Mouse (Mus musculus) splenic B cell, adult 2 months (primary cell): ENCODE data around the gene Tmprss3.
A peak's percentile ranks its signal among the peaks of the same experiment; 100 is the strongest.

Experiments used
- DNase-seq: peaks from one replicate; pipeline ENCODE4 v3.0.0-alpha.2; 2011; ENCODE audit warnings: low read depth, low spot score
- H3K27me3 ChIP-seq: 2 replicates; pipeline ENCODE4 v1.6.1; 2012; ENCODE audit warnings: mild to moderate bottlenecking, low read length, moderate library complexity, mixed read lengths; ENCODE audit not compliant: control insufficient read depth, poor library complexity, insufficient read depth, severe bottlenecking
- H3K36me3 ChIP-seq: 2 replicates; pipeline ENCODE4 v1.6.1; 2012; ENCODE audit warnings: mild to moderate bottlenecking, low read length, moderate library complexity, mixed read lengths; ENCODE audit not compliant: control insufficient read depth, poor library complexity, insufficient read depth, severe bottlenecking

The Tmprss3 gene

DNA sequence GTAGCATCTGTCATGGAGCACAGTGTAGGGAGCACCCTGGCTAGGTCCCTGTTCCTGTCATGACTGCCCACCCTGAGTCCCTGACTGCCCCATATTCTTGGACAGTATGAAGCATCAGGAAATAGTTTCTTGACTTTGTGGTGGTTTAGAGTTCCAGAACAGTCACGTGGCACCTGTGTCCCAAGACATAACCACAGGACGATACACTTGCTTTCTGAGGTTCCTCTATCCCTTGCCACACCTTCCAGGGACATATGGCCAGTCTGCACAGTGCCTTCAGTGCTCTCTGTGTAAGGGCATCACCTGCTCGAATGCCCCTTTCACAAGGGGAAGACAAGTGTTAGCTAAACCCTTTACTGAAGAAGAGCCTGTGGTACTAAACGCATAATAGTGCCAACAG lies 17.3 kb downstream of the Tmprss3 start:
- H3K27me3 ChIP-seq, result no peaks in the 10 kb centered on the region
- no peaks in the 10 kb centered on the region for H3K36me3 ChIP-seq
- DNase-seq, result no peak

DNA sequence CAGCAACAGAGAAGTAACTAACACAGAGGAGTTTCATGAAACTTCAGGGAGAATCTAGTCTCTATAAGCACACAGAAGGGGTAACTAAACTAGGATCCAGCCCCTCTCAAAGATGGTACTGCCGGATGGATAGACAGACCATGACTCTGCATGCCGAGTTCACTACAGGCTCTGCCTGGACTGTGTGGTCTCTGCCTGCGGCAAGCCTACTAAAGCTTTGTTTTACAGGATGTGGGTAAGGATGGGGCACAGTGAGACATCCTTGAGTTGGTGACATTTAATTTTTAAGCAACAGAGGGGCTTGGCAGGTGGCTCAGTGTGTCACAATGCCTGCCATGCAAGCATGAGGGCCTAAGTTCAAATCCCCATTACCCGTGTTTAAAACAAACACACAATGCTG lies 22.5 kb downstream of the Tmprss3 start:
- no peak for DNase-seq
- Histone ChIP-seq H3K36me3 (no peaks in the 10 kb centered on the region), H3K27me3 (no peaks in the 10 kb centered on the region)

DNA sequence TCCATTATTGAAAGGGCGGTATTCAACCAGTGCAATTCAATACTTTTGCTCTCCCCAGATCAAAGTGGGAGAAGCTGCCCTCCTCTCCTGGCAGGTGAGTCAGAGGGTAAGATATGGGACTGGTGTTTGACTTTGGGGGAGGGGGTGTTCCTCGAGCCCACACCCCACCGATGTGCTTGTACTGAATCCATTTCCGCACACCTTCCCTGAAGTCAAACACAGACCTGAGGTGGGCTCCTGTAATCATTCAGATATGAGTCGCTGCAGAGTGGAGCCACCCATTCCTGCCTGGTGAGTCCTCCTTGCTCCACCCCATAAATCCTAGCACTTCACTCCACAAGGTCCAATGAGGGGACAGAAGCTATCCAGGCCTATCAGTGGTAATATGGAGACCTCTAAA lies 29.0 kb downstream of the Tmprss3 start:
- H3K36me3 ChIP-seq, result no peaks in the 10 kb centered on the region
- DNase-seq, result no peak
- H3K27me3 ChIP-seq, result no peaks in the 10 kb centered on the region

DNA sequence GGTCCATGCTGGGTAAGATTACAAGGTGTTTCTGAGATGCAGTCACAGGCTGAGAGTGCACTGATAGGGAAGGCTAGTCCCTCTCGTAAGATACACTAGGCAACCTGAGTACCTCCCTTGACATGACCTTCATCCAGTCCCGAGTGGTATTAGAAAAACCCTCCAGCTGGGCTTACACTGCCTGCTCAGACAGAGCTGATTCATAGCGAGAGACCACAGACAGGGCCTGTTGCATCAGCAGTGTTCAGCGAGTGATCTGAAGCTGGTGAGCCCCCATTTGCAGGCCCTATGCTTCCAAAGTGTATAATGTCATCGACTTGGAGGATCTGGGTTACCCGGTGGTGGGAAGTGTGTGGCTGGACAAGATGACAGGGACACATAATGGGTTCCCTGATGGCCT lies 33.6 kb downstream of the Tmprss3 start, which contains the start of gene Tff1:
Tff1 (minus strand) TSS at position 151 of the 400 bp plus-strand sequence.
- no peaks in the 10 kb centered on the region for H3K27me3 ChIP-seq
- H3K36me3 ChIP-seq, result no peaks in the 10 kb centered on the region
- no peak for DNase-seq

DNA sequence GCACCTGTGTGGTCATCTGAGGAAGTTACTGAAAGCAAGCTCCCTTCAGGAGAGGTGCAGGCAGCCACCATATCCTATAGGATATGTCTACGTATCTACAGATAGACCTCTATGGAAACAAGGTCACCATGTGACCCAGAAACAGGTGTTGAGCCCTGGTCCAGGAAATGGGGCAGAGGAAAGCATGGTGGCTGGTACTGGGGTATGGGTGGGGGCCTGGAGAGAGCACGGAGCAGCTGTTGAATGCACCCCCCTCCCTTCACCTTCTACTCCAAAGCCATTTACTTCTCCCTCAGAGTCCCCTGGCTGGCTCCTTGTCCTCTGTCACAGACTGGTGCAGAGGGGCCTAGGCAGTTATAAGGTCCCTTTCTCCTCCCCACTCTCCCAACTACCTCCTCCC lies 35.0 kb downstream of the Tmprss3 start:
- DNase-seq, result no peak
- Histone ChIP-seq H3K36me3 (no peaks in the 10 kb centered on the region), H3K27me3 (no peaks in the 10 kb centered on the region)

DNA sequence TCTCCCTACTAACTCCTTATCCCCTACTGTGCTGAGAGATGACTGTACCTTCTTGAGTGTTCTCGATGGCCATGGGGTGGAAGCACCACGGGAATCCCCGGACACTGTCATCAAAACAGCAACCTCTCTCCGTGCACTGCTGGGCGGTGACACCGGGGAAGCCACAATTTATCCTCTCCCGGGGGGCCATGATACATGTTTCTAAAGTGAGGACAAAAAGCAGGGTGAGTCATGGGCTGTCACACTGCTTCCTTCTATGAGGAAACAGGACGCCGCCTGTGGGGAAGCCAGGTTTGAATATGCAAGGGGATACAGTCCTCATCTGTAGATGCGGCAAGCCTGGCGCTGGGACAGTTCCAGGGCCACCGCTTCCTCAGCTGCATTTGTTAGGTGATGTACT lies 36.2 kb downstream of the Tmprss3 start:
- no peaks in the 10 kb centered on the region for H3K27me3 ChIP-seq
- DNase-seq, result no peak
- H3K36me3 ChIP-seq, result no peaks in the 10 kb centered on the region

DNA sequence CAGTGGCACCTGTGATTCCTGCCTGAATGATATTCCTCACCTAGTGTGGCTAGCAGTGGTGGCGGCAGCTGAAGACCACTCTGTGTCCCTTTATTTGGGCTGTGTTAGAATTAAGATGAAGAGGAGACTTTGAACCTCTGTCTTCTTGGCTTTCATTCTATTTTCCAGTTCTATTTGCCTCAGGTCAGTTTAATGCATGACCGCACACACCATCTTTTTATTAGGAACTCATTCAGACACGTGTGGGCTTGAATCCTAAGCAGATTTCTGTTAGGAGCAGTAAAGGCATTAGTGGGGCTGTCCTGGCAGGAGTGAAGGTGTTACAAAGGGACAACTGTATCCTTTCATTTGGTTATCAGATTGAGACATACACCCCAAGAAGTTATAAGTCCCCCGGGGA lies 38.5 kb downstream of the Tmprss3 start:
- Histone ChIP-seq H3K36me3 (no peaks in the 10 kb centered on the region), H3K27me3 (no peaks in the 10 kb centered on the region)
- no peak for DNase-seq

DNA sequence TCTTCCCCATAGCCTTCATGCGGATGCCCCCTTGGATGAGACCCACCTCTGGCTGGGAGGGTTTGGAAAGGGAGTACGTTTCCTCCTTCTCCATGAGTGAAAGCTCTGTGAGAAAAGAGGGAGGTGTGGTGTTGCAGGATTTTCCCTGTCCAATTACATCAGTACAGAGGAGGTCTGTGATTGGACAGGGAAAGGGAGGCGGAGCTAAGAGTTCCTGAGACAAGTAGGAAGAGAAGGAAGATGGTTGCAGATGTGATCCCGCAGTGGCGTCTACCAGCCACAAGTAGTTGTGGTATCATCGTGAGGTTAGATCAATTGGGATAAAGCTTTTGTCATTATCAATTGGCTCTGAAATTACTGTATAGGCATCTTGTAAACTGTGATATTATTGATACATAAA lies 40.9 kb downstream of the Tmprss3 start:
- no peak for DNase-seq
- no peaks in the 10 kb centered on the region for H3K27me3 ChIP-seq
- H3K36me3 ChIP-seq, result no peaks in the 10 kb centered on the region

DNA sequence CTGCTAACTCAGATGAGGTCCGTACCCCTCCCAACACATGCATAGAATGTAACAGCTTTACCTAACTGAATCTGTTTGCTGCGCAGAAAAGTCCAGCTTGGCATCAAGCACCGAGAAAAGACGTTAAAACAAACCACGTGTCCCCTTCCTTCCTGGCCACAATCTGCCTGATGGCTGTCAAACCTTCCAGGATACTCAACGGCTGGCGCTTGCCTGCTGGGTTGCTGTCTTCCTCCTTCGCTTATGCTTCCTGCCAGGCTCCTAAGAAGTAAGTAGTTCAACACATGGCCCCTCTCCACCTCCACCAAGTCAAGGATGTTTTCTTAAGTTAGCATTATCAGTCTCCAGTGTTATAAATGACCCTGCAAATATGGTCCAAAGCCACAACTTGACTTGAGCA lies 45.0 kb downstream of the Tmprss3 start:
- H3K27me3 ChIP-seq, result no peaks in the 10 kb centered on the region
- H3K36me3 ChIP-seq, result no peaks in the 10 kb centered on the region
- no peak for DNase-seq

DNA sequence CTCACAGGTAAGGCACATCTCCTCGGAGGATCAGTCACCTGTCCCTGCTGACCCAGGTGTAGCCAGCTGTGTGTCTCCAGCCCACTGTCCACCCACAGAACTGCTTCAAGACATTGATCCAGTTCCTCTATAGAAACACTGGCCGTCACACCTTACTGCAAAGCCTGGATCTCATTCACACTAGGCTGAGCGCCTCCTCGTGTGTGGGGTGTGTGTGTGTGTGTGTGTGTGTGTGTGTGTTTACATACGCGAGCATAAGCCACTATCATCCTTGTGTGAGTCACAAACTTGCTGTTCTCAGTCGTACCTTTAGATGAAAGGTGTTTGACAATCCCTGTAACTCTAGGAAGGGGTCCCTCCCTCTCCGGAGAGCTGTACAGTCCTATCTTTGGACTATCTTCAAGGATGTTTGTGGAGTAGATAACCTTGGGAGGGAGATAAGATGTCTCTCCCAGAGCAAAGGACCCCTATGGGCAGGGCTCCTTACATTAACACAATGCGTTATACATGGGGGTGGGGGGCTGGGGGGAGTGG lies 45.7 kb downstream of the Tmprss3 start:
- no peak for DNase-seq
- Histone ChIP-seq H3K27me3 (no peaks in the 10 kb centered on the region), H3K36me3 (no peaks in the 10 kb centered on the region)

DNA sequence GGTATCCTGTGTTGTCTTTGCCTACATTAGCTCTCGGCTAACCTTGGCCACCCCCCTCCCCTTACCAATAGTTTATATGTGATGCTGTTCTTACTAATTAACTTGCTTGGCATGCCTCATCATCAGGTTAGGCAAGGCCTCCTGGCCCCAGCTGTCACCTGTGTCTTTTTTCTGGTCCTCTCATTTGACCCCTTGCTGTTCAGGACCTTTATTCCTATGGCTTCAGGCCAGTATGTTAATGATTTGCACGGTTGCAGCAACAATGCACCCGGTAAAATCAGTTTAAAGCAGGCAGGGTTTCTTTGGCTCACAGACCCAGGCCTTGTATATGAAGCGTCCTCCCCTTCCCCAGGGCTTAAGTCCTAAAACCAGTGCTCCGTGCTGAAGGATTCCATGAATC lies 46.3 kb downstream of the Tmprss3 start:
- no peaks in the 10 kb centered on the region for H3K27me3 ChIP-seq
- DNase-seq, result no peak
- no peaks in the 10 kb centered on the region for H3K36me3 ChIP-seq

DNA sequence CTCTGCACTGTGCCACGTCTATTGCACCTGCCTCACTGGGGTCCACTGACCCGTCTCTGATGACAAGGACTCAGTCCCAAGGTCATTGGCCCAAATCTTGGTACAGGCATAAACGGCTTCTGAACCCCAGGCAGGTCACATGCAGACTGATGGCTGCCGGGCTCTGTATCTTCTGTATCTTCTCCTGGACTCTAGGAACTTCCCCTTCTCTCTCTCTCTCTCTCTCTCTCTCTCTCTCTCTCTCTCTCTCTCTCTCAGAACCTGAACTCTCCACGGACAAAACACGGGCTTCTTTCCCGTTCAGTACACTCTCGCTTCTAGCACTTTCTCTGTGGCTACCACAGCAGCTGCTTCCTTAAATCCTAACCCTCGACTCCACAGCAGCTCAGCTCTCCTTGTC lies 52.8 kb downstream of the Tmprss3 start:
- no peak for DNase-seq

DNA sequence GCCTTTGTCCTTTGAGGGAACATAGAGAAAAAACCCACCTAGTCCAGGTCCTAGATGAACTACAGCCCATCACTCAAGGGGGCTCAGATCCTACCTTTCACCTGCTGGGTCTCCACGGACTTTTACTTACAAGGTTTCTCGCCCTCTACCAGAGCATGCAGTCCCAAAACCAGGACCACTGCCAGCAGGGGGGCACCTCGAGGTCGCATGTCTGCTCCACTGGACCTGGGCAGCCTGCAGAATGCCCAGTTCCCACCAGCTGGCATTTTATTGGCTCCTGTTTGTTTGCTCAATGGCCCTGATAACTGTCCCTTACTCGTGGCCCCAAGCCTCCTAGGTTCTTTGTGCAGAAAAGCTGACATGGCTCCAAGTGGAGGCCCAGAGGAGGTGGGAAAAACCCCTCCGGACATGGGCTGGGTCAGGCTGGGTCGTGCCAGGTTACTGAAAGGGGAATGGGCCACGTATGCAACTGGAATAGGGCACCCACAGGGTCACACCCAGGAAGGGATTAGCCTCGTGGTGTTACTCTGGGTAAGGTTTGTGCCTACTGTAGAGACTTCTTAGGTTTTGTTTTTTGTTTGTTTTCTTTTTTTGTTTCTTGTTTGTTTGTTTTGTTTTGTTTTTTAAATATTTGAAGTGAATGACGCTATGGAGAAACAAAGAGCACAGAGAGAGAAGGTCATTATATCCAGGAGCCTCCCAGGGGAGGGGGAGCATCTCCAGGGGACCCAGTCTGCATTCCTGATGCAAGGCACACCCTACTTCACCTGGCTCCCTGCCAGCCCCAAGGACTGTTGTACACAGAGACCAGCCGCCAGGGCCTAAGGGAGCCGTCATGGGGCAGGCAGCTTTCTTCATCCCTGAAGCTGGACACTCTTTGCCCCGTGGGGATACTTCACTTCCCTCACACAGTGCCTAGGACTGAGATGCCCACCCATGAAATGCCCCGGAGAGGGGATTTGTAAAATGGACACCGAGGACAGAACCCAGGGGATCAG lies 54.4 kb downstream of the Tmprss3 start, which contains the start of gene Tff2:
Tff2 (minus strand) TSS at position 243 of the 998 bp plus-strand sequence.
- H3K27me3 ChIP-seq, result no peaks in the 10 kb centered on the region
- DNase-seq, result no peak
- no peaks in the 10 kb centered on the region for H3K36me3 ChIP-seq

More for the DNA sequence above, 52.8 kb downstream of the Tmprss3 start:
- no peaks in the 10 kb centered on the region for H3K27me3 ChIP-seq
- H3K36me3 ChIP-seq, result no peaks in the 10 kb centered on the region

DNA sequence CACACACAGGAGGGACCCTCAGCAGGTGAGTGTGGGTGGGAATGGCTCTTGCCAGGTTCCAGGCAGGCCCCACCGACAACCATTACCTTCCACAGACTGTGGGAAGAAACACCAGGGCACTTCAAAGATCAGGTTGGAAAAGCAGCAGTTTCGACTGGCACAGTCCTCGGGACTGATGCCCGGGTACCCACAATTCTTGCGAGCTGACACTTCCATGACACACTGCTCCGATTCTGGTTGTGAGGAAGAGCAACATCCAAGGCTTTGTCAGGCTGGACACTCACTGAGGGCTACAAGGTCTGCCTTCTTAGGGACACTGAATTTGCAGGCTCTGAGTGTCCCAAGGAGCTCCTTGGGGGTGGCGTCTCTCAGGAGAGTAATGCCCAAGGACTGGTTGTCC lies 56.7 kb downstream of the Tmprss3 start:
- no peak for DNase-seq
- no peaks in the 10 kb centered on the region for H3K36me3 ChIP-seq
- H3K27me3 ChIP-seq, result no peaks in the 10 kb centered on the region

DNA sequence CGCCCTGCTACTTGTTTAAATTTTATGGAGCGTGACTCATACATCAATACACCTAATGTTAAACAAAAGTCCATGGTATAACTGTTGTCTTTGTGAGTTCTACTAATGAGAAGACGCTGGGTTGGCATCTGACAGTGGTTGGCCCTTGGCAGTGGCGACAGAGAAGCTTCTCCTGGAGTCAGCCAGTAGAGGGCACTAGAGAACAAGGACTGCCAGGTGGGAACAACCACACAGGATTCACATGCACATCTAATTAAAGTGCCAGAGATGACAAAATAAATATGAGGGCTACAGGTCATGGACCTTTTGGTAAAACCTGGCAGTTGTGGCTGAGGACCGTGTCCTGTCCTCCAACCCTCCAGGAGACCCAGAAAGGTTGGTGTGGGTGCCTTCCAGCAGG lies 60.4 kb downstream of the Tmprss3 start:
- Histone ChIP-seq H3K27me3 (no peaks in the 10 kb centered on the region), H3K36me3 (no peaks in the 10 kb centered on the region)

More for the DNA sequence above, 60.4 kb downstream of the Tmprss3 start:
- peak; percentile 81 for DNase-seq
